Mouse (Mus musculus): ENCODE data around the gene Akt2.

DNA sequence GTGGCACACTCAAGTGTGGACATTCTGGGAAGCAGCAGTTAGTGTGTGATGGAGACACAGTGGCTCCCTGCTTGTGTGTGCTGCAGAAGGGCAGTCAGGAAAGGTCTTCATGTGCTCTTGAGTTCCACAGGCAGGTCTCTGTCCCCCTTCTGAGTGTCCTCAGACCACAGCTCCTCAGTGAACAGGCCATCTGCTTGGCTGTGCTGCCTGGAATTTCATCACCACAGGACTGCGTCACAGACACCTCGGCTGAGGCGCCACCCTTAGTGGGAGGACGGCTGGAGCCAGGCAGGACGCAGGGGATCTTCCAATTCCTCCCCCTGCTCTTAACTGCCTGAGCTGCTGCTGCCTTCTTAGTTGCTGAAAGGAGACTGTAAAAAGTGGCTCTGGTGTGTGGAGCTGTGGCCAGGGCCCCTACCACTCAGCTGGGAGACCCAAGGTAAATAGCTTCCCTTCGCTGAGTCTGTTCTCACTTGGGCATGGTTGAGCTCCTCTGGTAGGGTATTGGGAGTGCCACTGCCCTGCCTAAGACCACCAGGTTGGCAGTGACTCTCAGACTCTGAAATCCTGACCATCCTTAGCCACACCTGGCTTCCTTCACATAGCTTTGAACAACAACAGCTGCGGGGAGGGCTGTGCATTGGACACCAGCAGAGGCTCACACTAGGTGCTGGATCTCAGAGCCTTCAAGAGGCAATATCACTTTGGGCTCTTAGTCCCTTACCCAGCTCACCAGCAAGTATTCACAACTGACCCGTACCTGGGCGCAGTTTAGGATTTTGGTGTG lies 14.3 kb downstream of the Akt2 start:
- TF ChIP-seq POLR2A (IDR thresholded peaks at IDR 0.05; ENCODE audit: borderline replicate concordance, extremely low read depth, low read depth, low read length) (no peak), CTCF (IDR thresholded peaks at IDR 0.05; ENCODE audit: insufficient read depth, low read length) (no peak)

Data from lung, adult 2 months (tissue).